Mouse (Mus musculus) forebrain, embryonic 16.5 days (tissue): ENCODE data around the gene Pklr. TPM values are rescaled to one million over a fixed set of nuclear protein-coding genes. Genes with fewer than 3 reads are reported as not detected.

Experiments
- ATAC-seq: fragments of 200-750 bp; cut with Nextera tagmentation; 2 replicates; pipeline ENCODE4 v1.8.0; 2017; ENCODE audit warnings: mild to moderate bottlenecking, moderate library complexity
- H3K27ac ChIP-seq: fragments of 300-500 bp; sonication (generic); 2 replicates; pipeline ENCODE4 v1.5.1; 2014; ENCODE audit warnings: low read length, control low read depth
- H3K27me3 ChIP-seq: fragments of 300-500 bp; sonication (generic); replicated peaks from 2 replicates; pipeline ENCODE4 v1.6.1; 2014; ENCODE audit warnings: low read length; ENCODE audit not compliant: control insufficient read depth, insufficient read depth
- H3K36me3 ChIP-seq: fragments of 300-500 bp; sonication (generic); 2 replicates; pipeline ENCODE4 v1.6.1; 2014; ENCODE audit not compliant: control insufficient read depth, insufficient read depth
- H3K4me1 ChIP-seq: fragments of 300-500 bp; sonication (generic); replicated peaks from 2 replicates; pipeline ENCODE4 v1.6.1; 2014; ENCODE audit warnings: low read length; ENCODE audit not compliant: control insufficient read depth, insufficient read depth
- H3K4me2 ChIP-seq: fragments of 300-500 bp; sonication (generic); 2 replicates; pipeline ENCODE4 v1.6.1; 2014; ENCODE audit warnings: mild to moderate bottlenecking, low read length, control low read depth
- H3K4me3 ChIP-seq: fragments of 300-500 bp; sonication (generic); replicated peaks from 2 replicates; pipeline ENCODE4 v1.5.1; 2014; ENCODE audit warnings: mild to moderate bottlenecking, low read length, control low read depth
- H3K9ac ChIP-seq: fragments of 300-500 bp; sonication (generic); replicated peaks from 2 replicates; pipeline ENCODE4 v1.6.1; 2014; ENCODE audit warnings: low read depth, low read length, control low read depth
- H3K9me3 ChIP-seq: fragments of 300-500 bp; sonication (generic); 2 replicates; pipeline ENCODE4 v1.6.1; 2016; ENCODE audit warnings: low read length; ENCODE audit not compliant: control insufficient read depth
- WGBS: fragments of 180-500 bp; shearing (Covaris S2); extraction: QIAGEN DNeasy Blood & Tissue Kit; methylation state at CpG from one replicate; pipeline ENCODE4 v1.1.7; 2014; 5-methylcytosine and 5-hydroxymethylcytosine counted together
- polyA plus RNA-seq: library from polyadenylated mRNA; unstranded; fragments of >200 nt; fragmentation: Nextera tagmentation; extraction: Ambion mirVana; gene quantifications from 2 replicates; pipeline ENCODE4 v1.2.1, GENCODE M21; 2015

The Pklr gene
- polyA plus RNA-seq = 0.13 TPM in 1 of 2 replicates, not detected in the other

DNA sequence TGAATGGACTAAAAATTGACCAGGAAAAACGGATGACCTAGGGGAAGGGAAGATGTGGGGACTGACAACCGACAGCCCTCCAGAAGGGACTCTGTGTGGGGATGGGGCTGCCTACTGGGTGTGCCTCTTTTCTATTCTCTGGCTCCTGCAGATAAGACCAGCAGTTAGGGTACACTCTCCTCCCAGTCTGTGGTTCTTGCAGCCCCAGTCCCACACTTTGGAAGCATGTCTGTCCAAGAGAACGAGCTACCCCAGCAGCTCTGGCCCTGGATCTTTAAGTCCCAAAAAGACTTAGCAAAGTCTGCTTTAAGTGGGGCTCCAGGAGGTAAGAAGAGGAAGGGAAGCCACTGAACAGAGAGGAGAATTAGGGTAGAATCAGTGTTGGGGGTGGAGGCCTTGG lies at the start of gene Pklr:
Gene Pklr (plus strand): TSS at position 185 of the 400 bp plus-strand sequence.
- no peaks in the 10 kb centered on the region for H3K36me3 ChIP-seq
- H3K27ac ChIP-seq = no peak within 1 kb of the TSS
- ATAC-seq = no peak
- H3K9ac ChIP-seq = no peak within 1 kb of the TSS
- H3K27me3 ChIP-seq = no peaks in the 10 kb centered on the region
- no peak within 1 kb of the TSS for H3K4me2 ChIP-seq
- H3K4me3 ChIP-seq = no peak within 1 kb of the TSS
- H3K4me1 ChIP-seq = peaks cover 11% of the 10 kb centered on the region
- H3K9me3 ChIP-seq = no peaks in the 10 kb centered on the region
- WGBS = 59% methylated on average over 3 of the region's 3 CpGs

DNA sequence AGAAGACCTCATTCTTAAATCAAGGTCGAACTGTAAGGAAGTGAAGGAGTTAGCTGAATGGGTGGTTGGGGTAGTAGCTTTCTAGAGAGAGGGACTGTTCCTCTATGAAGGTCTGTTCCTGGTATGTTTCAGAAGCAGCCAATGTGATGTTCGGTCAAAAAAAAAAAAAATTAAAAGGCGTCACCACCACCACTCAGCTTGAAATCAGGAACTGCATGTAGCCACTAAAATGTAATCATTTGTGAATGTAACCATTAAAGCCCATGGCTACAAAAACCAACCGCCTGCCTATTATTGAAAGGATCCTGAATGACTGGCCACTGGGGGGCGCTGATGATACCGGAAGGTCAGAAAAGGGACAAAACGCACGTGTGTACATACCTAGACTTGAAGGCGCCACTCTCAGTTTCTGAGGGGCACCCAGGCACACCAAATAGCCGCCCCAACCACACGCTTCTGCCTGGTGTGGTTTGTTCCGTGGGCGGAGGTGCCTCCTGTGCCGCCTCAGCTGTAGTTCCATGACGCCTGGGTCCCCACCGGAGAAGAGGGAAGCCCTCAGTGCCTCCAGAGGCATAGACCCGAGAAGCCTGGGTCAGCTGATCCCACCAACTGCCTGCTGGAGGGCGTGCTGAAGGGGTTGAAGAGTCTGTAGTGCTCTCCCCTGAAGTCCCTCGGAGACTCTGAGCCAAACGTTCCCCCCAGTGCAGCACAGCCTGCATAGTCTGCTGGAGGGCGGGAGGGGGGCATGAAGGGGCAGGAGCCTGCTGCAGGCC lies 48.4 kb upstream of the Pklr start:
- Histone ChIP-seq H3K9me3 (no peaks in the 10 kb centered on the region), H3K9ac (no peak overlapping the region), H3K27ac (no peak overlapping the region), H3K27me3 (no peaks in the 10 kb centered on the region), H3K36me3 (peaks cover 9% of the 10 kb centered on the region), H3K4me3 (no peak overlapping the region), H3K4me1 (peaks cover 20% of the 10 kb centered on the region), H3K4me2 (no peak overlapping the region)
- no peak for ATAC-seq
- WGBS = 35% methylated on average over 21 of the region's 21 CpGs

GRCm38 (mm10) chr3:89088974-89089373 lies 47.0 kb upstream of the Pklr start:
- H3K9ac ChIP-seq = no peak overlapping the region
- H3K27ac ChIP-seq = no peak overlapping the region
- H3K4me1 ChIP-seq = peaks cover 23% of the 10 kb centered on the region
- no peak overlapping the region; the same call in 1 of the 2 replicates for H3K4me3 ChIP-seq
- H3K27me3 ChIP-seq = no peaks in the 10 kb centered on the region
- no peak overlapping the region; the same call in 1 of the 2 replicates for H3K4me2 ChIP-seq
- ATAC-seq = no peak
- WGBS = 74% methylated on average over 14 of the region's 14 CpGs
- H3K36me3 ChIP-seq = peaks cover 9% of the 10 kb centered on the region
- no peaks in the 10 kb centered on the region for H3K9me3 ChIP-seq

DNA sequence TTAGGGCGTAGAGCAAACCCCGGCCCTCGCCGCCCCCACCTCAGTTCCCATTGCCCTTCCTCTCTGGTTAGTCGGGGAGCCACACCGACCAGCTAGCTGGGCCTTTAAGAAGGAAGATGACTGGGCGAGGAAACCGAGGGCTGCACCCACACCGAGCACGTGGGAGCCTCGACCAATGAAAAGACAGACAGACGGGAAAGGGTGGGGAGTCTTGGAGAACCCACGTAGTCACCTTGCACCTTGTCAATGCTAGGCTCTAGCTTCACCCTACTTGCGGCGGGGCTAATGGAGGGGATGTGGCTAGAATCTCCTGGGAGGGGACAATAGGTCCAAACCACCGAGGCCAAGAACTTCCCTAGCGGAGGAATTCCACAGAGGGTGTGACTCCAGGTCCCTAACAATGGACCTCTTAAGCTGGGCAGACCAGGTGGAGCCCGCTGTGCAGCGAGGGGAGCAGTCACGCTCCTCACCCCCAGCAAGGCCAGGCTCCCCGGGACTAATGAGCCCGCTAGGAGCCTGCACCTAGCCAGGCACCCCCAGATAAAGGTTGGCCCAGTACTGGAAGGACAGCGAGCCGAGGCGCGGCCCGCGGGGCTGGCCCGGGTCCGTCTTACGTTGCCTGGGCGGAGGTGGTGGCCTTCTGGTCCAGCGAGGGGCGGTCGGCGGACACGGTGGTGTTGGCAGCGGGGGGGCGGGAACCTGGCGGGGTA lies 45.9 kb upstream of the Pklr start:
- H3K36me3 ChIP-seq = peaks cover 6% of the 10 kb centered on the region
- 1% methylated on average over 40 of the region's 40 CpGs for WGBS
- peak; percentile 67 for ATAC-seq

DNA sequence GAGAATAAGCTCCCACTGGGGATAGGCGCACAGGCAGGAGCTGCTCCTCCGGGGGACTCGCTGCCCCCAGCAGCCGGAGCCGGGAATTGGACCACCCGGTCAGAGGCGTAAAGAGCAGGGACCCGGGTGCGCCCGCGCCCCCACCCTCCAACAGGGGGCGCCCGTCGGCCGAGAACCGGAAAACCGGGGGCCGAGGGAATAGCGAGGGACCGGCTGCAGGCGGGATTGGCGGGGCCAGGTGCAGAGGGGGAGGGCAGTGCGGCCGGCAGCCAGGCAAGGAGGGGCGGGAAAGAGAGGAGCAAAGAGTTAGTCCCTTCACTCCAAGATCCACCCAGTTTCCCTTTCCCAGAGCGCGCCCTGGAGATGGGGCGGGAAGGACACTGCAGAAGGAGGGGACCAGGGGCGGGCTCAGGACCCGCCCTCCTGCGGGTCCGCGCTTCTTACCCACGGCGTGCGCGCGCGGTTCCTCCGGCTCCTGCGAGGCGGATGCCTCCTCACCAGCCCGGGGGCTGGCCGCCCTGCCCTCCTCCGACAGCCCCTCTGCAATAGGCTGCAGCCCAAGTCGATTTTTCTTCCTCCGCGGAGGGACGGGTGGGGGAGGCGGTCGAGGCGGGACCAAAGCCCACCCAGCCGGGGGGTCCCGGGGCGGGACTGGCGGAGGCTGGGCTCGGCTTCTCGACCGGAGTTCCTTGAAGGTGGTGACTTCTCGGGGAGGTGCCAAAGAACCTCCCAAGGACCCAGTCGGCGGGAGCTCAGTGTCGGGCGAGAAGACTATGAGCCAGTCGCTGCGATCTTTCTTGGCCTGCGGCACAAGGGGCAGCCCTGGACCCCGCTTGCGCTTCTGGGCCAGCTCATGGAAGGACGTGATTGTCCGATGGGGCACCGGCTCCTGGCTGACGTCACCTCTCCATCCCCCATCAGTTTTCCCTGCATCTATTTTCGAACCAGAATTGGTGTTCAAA lies 45.0 kb upstream of the Pklr start:
- Histone ChIP-seq H3K9ac (peak overlapping the region; percentile 71), H3K4me3 (peak overlapping the region; percentile 62), H3K9me3 (no peaks in the 10 kb centered on the region), H3K27ac (peak overlapping the region; percentile 52), H3K4me1 (peaks cover 23% of the 10 kb centered on the region), H3K36me3 (peaks cover 9% of the 10 kb centered on the region), H3K27me3 (no peaks in the 10 kb centered on the region), H3K4me2 (peak overlapping the region; percentile 97)
- 0% methylated on average over 62 of the region's 74 CpGs for whole genome bisulfite sequencing
- peak; percentile 45 for ATAC-seq

More for the DNA sequence above, 45.9 kb upstream of the Pklr start:
- Histone ChIP-seq H3K27me3 (no peaks in the 10 kb centered on the region), H3K4me3 (peak overlapping the region; percentile 62), H3K27ac (peak overlapping the region; percentile 10), H3K9me3 (no peaks in the 10 kb centered on the region), H3K4me1 (peaks cover 23% of the 10 kb centered on the region), H3K9ac (peak overlapping the region; percentile 71), H3K4me2 (peak overlapping the region; percentile 97)

GRCm38 (mm10) chr3:89091811-89092508 lies 44.0 kb upstream of the Pklr start:
- Histone ChIP-seq H3K36me3 (peaks cover 8% of the 10 kb centered on the region), H3K4me2 (peak overlapping the region; percentile 97), H3K27me3 (no peaks in the 10 kb centered on the region), H3K4me1 (peaks cover 23% of the 10 kb centered on the region), H3K4me3 (peak overlapping the region; percentile 62), H3K9ac (peak overlapping the region; percentile 71), H3K27ac (0 out of 2 replicates have a peak overlapping the region, but pooled peaks have one; percentile 2), H3K9me3 (no peaks in the 10 kb centered on the region)
- ATAC-seq = no peak
- 13% methylated on average over 20 of the region's 20 CpGs for WGBS

- Histone ChIP-seq H3K9ac (peak overlapping the region; percentile 71), H3K27ac (peak overlapping the region; percentile 74), H3K36me3 (peaks cover 10% of the 10 kb centered on the region), H3K27me3 (no peaks in the 10 kb centered on the region), H3K4me1 (peaks cover 22% of the 10 kb centered on the region), H3K4me2 (peak overlapping the region; percentile 97), H3K9me3 (no peaks in the 10 kb centered on the region), H3K4me3 (peak overlapping the region; percentile 62)
- 22% methylated on average over 11 of the region's 11 CpGs for WGBS
- ATAC-seq = peak; percentile 19
These were observed 43.3 kb upstream of the Pklr start for GRCm38 (mm10) chr3:89092509-89093090.

DNA sequence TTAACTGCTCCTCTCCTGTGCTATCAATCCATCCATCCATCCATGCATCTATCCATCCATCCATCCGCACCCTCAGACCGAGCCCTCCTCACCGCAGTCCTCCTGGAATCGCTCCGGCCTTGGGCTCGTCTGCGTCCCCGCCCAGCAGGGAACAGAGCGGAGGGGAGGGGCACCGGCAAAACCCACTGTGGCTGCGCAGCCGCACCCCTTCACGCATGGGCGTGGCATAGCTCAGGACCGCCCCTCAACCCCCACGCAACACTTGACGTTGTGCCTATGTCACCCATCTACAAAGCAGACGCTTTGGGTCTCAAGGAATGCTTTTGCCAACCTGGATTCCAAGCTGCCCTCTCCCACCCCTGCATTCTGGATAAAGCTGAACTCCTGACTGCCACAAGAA lies 42.8 kb upstream of the Pklr start, which contains the start of gene Rusc1:
Gene Rusc1 (minus strand): TSS at position 137 of the 400 bp plus-strand sequence.
- Histone ChIP-seq H3K27ac (peak within 1 kb of the TSS; percentile 74), H3K9me3 (no peaks in the 10 kb centered on the region), H3K9ac (peak within 1 kb of the TSS; percentile 71), H3K4me2 (peak within 1 kb of the TSS; percentile 97), H3K4me1 (peaks cover 19% of the 10 kb centered on the region), H3K4me3 (peak within 1 kb of the TSS; percentile 62), H3K27me3 (no peaks in the 10 kb centered on the region), H3K36me3 (peaks cover 12% of the 10 kb centered on the region)
- peak; percentile 87 for ATAC-seq
- 1% methylated on average over 18 of the region's 18 CpGs for WGBS
